Mouse (Mus musculus) liver, embryonic 14.5 days (tissue): ENCODE results near the gene Ago3. TPM values are rescaled to one million over a fixed set of nuclear protein-coding genes. Genes with fewer than 3 reads are reported as not detected.

Source experiments
- ATAC-seq: fragments of 200-750 bp; cut with Nextera tagmentation; 2 replicates; pipeline ENCODE4 v1.8.0; 2017; ENCODE audit warnings: moderate number of reproducible peaks, mild to moderate bottlenecking, moderate library complexity; ENCODE audit not compliant: insufficient read depth
- DNase-seq, 3 experiments: peaks; one replicate each; pipeline ENCODE4 v3.0.0-alpha.2; 2012 to 2013; ENCODE audit warnings: low read depth in 3 of 3, low spot score in 3 of 3
- H3K27ac ChIP-seq: fragments of 300-500 bp; sonication (generic); 2 replicates; pipeline ENCODE4 v1.5.1; 2014; ENCODE audit warnings: moderate library complexity, mild to moderate bottlenecking, control low read depth, inconsistent platforms
- H3K27me3 ChIP-seq: fragments of 300-500 bp; sonication (generic); 2 replicates; pipeline ENCODE4 v1.6.1; 2014; ENCODE audit warnings: mild to moderate bottlenecking, low read length, moderate library complexity; ENCODE audit not compliant: control insufficient read depth, insufficient read depth
- H3K36me3 ChIP-seq: fragments of 300-500 bp; sonication (generic); replicated peaks from 2 replicates; pipeline ENCODE4 v1.6.1; 2014; ENCODE audit warnings: low read depth; ENCODE audit not compliant: control insufficient read depth, insufficient read depth
- H3K4me1 ChIP-seq, 2 experiments: fragments of 200-500 bp in 1 of 2; fragments of 300-500 bp in 1 of 2; sonication (generic) in 1 of 2; replicated peaks; 2 replicates each; pipeline ENCODE4 v1.6.1; 2012 to 2014; ENCODE audit warnings: antibody characterized with exemption in 1 of 2, inconsistent platforms in 1 of 2, low read length in 1 of 2; ENCODE audit not compliant: control insufficient read depth in 2 of 2, insufficient read depth in 2 of 2
- H3K4me2 ChIP-seq: fragments of 300-500 bp; sonication (generic); 2 replicates; pipeline ENCODE4 v1.6.1; 2014; ENCODE audit warnings: low read depth, mild to moderate bottlenecking, control low read depth, moderate library complexity
- H3K4me3 ChIP-seq, 2 experiments: fragments of 200-500 bp in 1 of 2; fragments of 300-500 bp in 1 of 2; sonication (generic) in 1 of 2; 2 replicates each; pipeline ENCODE4 v1.5.1; 2012 to 2014; ENCODE audit warnings: low read depth in 2 of 2, low read length in 2 of 2, mild to moderate bottlenecking in 2 of 2, control low read depth in 1 of 2, inconsistent platforms in 1 of 2, moderate library complexity in 1 of 2; ENCODE audit not compliant: insufficient read depth in 1 of 2
- H3K9ac ChIP-seq: fragments of 300-500 bp; sonication (generic); replicated peaks from 2 replicates; pipeline ENCODE4 v1.6.1; 2014; ENCODE audit warnings: mild to moderate bottlenecking, control low read depth, moderate library complexity
- H3K9me3 ChIP-seq: fragments of 300-500 bp; sonication (generic); 2 replicates; pipeline ENCODE4 v1.6.1; 2016; ENCODE audit warnings: low read length, mixed read lengths; ENCODE audit not compliant: control insufficient read depth
- CTCF ChIP-seq: IDR thresholded peaks from 2 replicates; pipeline ENCODE4 v1.5.1; 2016; ENCODE audit warnings: antibody characterized with exemption, low read depth, control low read depth
- EP300 ChIP-seq: IDR thresholded peaks from 2 replicates; pipeline ENCODE4 v1.6.1; 2016; ENCODE audit warnings: antibody characterized with exemption, low read depth
- WGBS: fragments of 180-500 bp; shearing (Covaris S2); extraction: QIAGEN DNeasy Blood & Tissue Kit; methylation state at CpG from one replicate; pipeline ENCODE4 v1.1.7; 2014; ENCODE audit not compliant: insufficient replicate concordance; 5-methylcytosine and 5-hydroxymethylcytosine counted together
- polyA plus RNA-seq, 2 experiments: library from polyadenylated mRNA; depleted of rRNA in 1 of 2; stranded (reverse) in 1 of 2; unstranded in 1 of 2; fragments of >200 nt; fragmentation: Nextera tagmentation in 1 of 2; extraction: Ambion mirVana in 1 of 2; gene quantifications; 2 replicates each; pipeline versions ENCODE4 v1.2.1 to v1.2.3; 2012 to 2014

Ago3 gene
- 0.88 and 1.1 TPM in 2 replicates for polyA plus RNA-seq (2012; rRNA removed)
- 4.0 and 4.3 TPM in 2 replicates for polyA plus RNA-seq (2014; fragmentation: Nextera tagmentation; extraction: Ambion mirVana)

- Histone ChIP-seq H3K27ac (peak within 1 kb of the TSS; percentile 83), H3K4me2 (peak within 1 kb of the TSS; percentile 98), H3K4me3 (peak within 1 kb of the TSS; percentile 78 to 90), H3K4me1 (peaks cover 9 to 13% of the 10 kb centered on the region in 2 experiments; a peak in 3 of 4 replicates), H3K9me3 (no peaks in the 10 kb centered on the region), H3K36me3 (no peaks in the 10 kb centered on the region), H3K27me3 (no peaks in the 10 kb centered on the region), H3K9ac (peak within 1 kb of the TSS; percentile 92)
- under 1% methylated on average over 65 of the region's 65 CpGs for WGBS
- 0 out of 2 replicates have a peak, but pooled peaks have one; percentile 6 for TF ChIP-seq CTCF
- no peak for TF ChIP-seq EP300
- DNase-seq = peak; percentile 83 to 88 (median 84)
- peak; percentile 97 for ATAC-seq
These were observed at the start of gene Ago3 for GRCm38 (mm10) chr4:126429347-126430079. Gene Ago3 (minus strand): TSS chr4:126429556.

GRCm38 (mm10) chr4:126473031-126473430 is 43.7 kb upstream of the Ago3 start:
- no peak overlapping the region for H3K27ac ChIP-seq
- ATAC-seq (no peak), DNase-seq (no peak)
- H3K4me2 ChIP-seq = no peak overlapping the region
- no peaks in the 10 kb centered on the region for H3K27me3 ChIP-seq
- H3K4me1 ChIP-seq = peaks cover 0 to 3% of the 10 kb centered on the region in 2 experiments; a peak in 2 of 4 replicates
- no peaks in the 10 kb centered on the region for H3K36me3 ChIP-seq
- H3K9me3 ChIP-seq = no peaks in the 10 kb centered on the region
- no peak overlapping the region for H3K4me3 ChIP-seq
- TF ChIP-seq CTCF = no peak
- TF ChIP-seq EP300 = no peak
- H3K9ac ChIP-seq = no peak overlapping the region
- 43% methylated on average over 5 of the region's 5 CpGs for WGBS

- TF ChIP-seq EP300 = no peak
- no peak for TF ChIP-seq CTCF
- H3K4me2 ChIP-seq = no peak overlapping the region
- H3K27ac ChIP-seq = no peak overlapping the region
- WGBS = 35% methylated on average over 1 of the region's 1 CpGs
- no peaks in the 10 kb centered on the region for H3K36me3 ChIP-seq
- H3K27me3 ChIP-seq = no peaks in the 10 kb centered on the region
- no peaks in the 10 kb centered on the region for H3K9me3 ChIP-seq
- no peak overlapping the region for H3K9ac ChIP-seq
- H3K4me3 ChIP-seq = no peak overlapping the region
- H3K4me1 ChIP-seq = peaks cover 4 to 31% of the 10 kb centered on the region in 2 experiments; a peak in 3 of 4 replicates
- ATAC-seq (no peak), DNase-seq (no peak)
These were observed 40.0 kb upstream of the Ago3 start for GRCm38 (mm10) chr4:126469334-126469733.

- ATAC-seq (peak; percentile 42; the same call in 1 of the 2 replicates), DNase-seq (peak in 2 of 3 experiments; percentile 24 to 36)
- Histone ChIP-seq H3K4me3 (peak overlapping the region; percentile 14 to 81; a peak in 3 of 4 replicates), H3K27ac (peak overlapping the region; percentile 15; the same call in 1 of the 2 replicates), H3K4me2 (peak overlapping the region; percentile 85), H3K9ac (peak overlapping the region; percentile 51; the same call in 1 of the 2 replicates), H3K4me1 (peaks cover 4 to 34% of the 10 kb centered on the region in 2 experiments; a peak in 3 of 4 replicates), H3K9me3 (no peaks in the 10 kb centered on the region), H3K36me3 (no peaks in the 10 kb centered on the region), H3K27me3 (no peaks in the 10 kb centered on the region)
- under 1% methylated on average over 8 of the region's 8 CpGs for WGBS
- TF ChIP-seq EP300 (0 out of 2 replicates have a peak, but pooled peaks have one; percentile 6), CTCF (no peak)
These were observed 39.6 kb upstream of the Ago3 start for GRCm38 (mm10) chr4:126468925-126469324.
